Mouse (Mus musculus) large intestine, adult 2 months (tissue): Measurements from ENCODE around the gene Zbtb48. TPM values are rescaled to one million over a fixed set of nuclear protein-coding genes. Genes with fewer than 3 reads are reported as not detected.

Experiments used
- DNase-seq: peaks from one replicate; pipeline ENCODE4 v3.0.0-alpha.2; 2012; ENCODE audit warnings: low read depth, low spot score
- WGBS: fragments of 180-500 bp; shearing (Covaris S2); methylation state at CpG from one replicate; pipeline ENCODE4 v1.1.7; 2018; 5-methylcytosine and 5-hydroxymethylcytosine counted together
- polyA plus RNA-seq: library from polyadenylated mRNA; depleted of rRNA; stranded (reverse); fragments of >200 nt; gene quantifications from 2 replicates; pipeline ENCODE4 v1.2.3, GENCODE M21; 2012; rRNA removed

Gene Zbtb48
- polyA plus RNA-seq, 1 experiment, result 12.0 TPM

- 55% methylated on average over 9 of the region's 9 CpGs for WGBS
- no peak for DNase-seq
Measured at GRCm38 (mm10) chr4:151983560-151983959, 43.9 kb downstream of the Zbtb48 start.

- WGBS, result 81% methylated on average over 17 of the region's 17 CpGs
- DNase-seq, result no peak
Measured at GRCm38 (mm10) chr4:151983043-151983442, 44.4 kb downstream of the Zbtb48 start.

- WGBS, result 8% methylated on average over 5 of the region's 5 CpGs
- no peak for DNase-seq
Measured at GRCm38 (mm10) chr4:151981363-151981762, 46.1 kb downstream of the Zbtb48 start.

GRCm38 (mm10) chr4:151980699-151981098 is 46.8 kb downstream of the Zbtb48 start:
- DNase-seq, result no peak
- WGBS, result 77% methylated on average over 8 of the region's 8 CpGs

GRCm38 (mm10) chr4:151977748-151978147 is 49.7 kb downstream of the Zbtb48 start:
- no peak for DNase-seq

GRCm38 (mm10) chr4:151975441-151975840 is 52.0 kb downstream of the Zbtb48 start:
- WGBS, result 95% methylated on average over 3 of the region's 3 CpGs
- no peak for DNase-seq

More at GRCm38 (mm10) chr4:151977748-151978147, 49.7 kb downstream of the Zbtb48 start:
- 38% methylated on average over 10 of the region's 10 CpGs for WGBS

GRCm38 (mm10) chr4:151972221-151972967 is 55.1 kb downstream of the Zbtb48 start:
- no peak for DNase-seq
- 72% methylated on average over 10 of the region's 10 CpGs for WGBS

Other genes with a start within 250 kb of the Zbtb48 start
- 3.6 and 4.1 TPM in 2 replicates for gene Camta1, start 165.8 kb downstream of the Zbtb48 start, polyA plus RNA-seq
- 60.8 and 69.6 TPM in 2 replicates for gene Dnajc11, start 94.0 kb downstream of the Zbtb48 start, polyA plus RNA-seq
- gene Thap3, start 38.7 kb downstream of the Zbtb48 start, polyA plus RNA-seq, result 21.0 and 24.7 TPM in 2 replicates
- gene Phf13, start 31.4 kb downstream of the Zbtb48 start, polyA plus RNA-seq, result 4.4 and 4.8 TPM in 2 replicates
- gene Klhl21, start 18.9 kb downstream of the Zbtb48 start, polyA plus RNA-seq, result 9.1 and 10.4 TPM in 2 replicates
- gene Tas1r1, start 10.9 kb upstream of the Zbtb48 start, polyA plus RNA-seq, result 0.04 and 0.07 TPM in 2 replicates
- 16.0 and 17.2 TPM in 2 replicates for gene Nol9, start 11.7 kb upstream of the Zbtb48 start, polyA plus RNA-seq
- 12.7 and 17.0 TPM in 2 replicates for gene Plekhg5, start 44.8 kb upstream of the Zbtb48 start, polyA plus RNA-seq
- 3.6 and 4.0 TPM in 2 replicates for gene Tnfrsf25, start 88.3 kb upstream of the Zbtb48 start, polyA plus RNA-seq
- 157 and 237 TPM in 2 replicates for gene Espn, start 124.7 kb upstream of the Zbtb48 start, polyA plus RNA-seq
- gene Hes2, start 131.2 kb upstream of the Zbtb48 start, polyA plus RNA-seq, result 7.5 and 17.1 TPM in 2 replicates
- gene Acot7, start 150.5 kb upstream of the Zbtb48 start, polyA plus RNA-seq, result 50.9 and 56.5 TPM in 2 replicates
- 6.5 and 8.1 TPM in 2 replicates for gene Gpr153, start 246.6 kb upstream of the Zbtb48 start, polyA plus RNA-seq